Mouse (Mus musculus): ENCODE measurements around the gene Tdp1. TPM values are rescaled to one million over a fixed set of nuclear protein-coding genes. Genes with fewer than 3 reads are reported as not detected.

The Tdp1 gene
- 47.3 and 57.5 TPM in 2 replicates for polyA plus RNA-seq (2012; rRNA removed)

- TF ChIP-seq CTCF (IDR thresholded peaks at IDR 0.05; ENCODE audit: borderline replicate concordance, extremely low read depth, insufficient read depth, insufficient read length): no peak
- TF ChIP-seq POLR2A (IDR thresholded peaks at IDR 0.05; ENCODE audit: borderline replicate concordance, extremely low read depth, insufficient read depth, insufficient read length, poor library complexity, severe bottlenecking): peak; percentile 85
Observed at GRCm38 (mm10) chr12:99884269-99885261, at the start of gene Tdp1, which contains the start of gene Efcab11. Gene Tdp1 (plus strand): TSS chr12:99884517. Gene Efcab11 (minus strand): TSS chr12:99884439.

GRCm38 (mm10) chr12:99836404-99837131 lies 47.7 kb upstream of the Tdp1 start:
- TF ChIP-seq CTCF (IDR thresholded peaks at IDR 0.05; ENCODE audit: borderline replicate concordance, extremely low read depth, insufficient read depth, insufficient read length) (no peak), POLR2A (IDR thresholded peaks at IDR 0.05; ENCODE audit: borderline replicate concordance, extremely low read depth, insufficient read depth, insufficient read length, poor library complexity, severe bottlenecking) (no peak)
- peak; percentile 95 for DNase-seq (ENCODE audit: low read depth)

More at GRCm38 (mm10) chr12:99884269-99885261, at the start of gene Tdp1, which contains the start of gene Efcab11:
- DNase-seq (ENCODE audit: low read depth): peak; percentile 98

DNA sequence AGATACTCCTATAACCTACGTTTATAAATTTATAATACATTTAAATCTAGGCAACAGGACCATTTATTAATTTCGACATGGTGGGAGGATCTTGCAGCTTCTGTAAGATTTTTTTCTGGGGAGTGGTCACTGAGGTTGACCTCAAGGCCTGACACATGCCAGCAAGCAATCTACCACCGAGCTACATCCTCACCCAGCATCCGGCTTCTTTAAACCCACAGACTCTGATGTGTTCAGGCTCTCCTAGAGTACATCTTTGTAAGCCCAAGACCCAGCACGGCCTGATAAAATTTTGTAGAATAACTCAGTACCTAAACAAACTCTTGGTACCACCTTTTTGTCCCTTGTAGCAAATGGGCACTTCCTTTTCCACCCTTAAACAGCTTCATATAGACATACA lies 46.8 kb upstream of the Tdp1 start:
- no peak for DNase-seq (ENCODE audit: low read depth)
- TF ChIP-seq POLR2A (IDR thresholded peaks at IDR 0.05; ENCODE audit: borderline replicate concordance, extremely low read depth, insufficient read depth, insufficient read length, poor library complexity, severe bottlenecking): no peak
- TF ChIP-seq CTCF (IDR thresholded peaks at IDR 0.05; ENCODE audit: borderline replicate concordance, extremely low read depth, insufficient read depth, insufficient read length): no peak

GRCm38 (mm10) chr12:99838109-99838508 lies 46.2 kb upstream of the Tdp1 start:
- TF ChIP-seq POLR2A (IDR thresholded peaks at IDR 0.05; ENCODE audit: borderline replicate concordance, extremely low read depth, insufficient read depth, insufficient read length, poor library complexity, severe bottlenecking) (no peak), CTCF (IDR thresholded peaks at IDR 0.05; ENCODE audit: borderline replicate concordance, extremely low read depth, insufficient read depth, insufficient read length) (no peak)
- peak; percentile 52 for DNase-seq (ENCODE audit: low read depth)

DNA sequence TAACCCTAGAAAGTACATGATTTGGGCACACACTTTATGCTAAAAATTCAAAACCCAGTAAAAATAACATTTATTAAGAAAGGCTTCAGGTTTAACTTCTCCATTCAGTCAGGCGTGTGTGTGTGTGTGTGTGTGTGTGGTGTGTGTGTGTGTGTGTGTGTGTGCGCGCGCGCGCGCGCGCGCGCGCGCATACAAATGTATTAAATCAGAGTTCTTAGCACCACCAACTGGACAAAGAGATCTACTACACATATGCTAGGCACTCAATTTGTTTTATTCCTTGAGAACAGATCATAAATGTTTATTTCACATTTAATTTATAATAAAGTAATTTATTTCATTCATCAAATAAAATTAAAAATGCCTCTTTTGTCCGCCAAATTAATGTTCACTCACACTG lies 45.6 kb upstream of the Tdp1 start:
- TF ChIP-seq CTCF (IDR thresholded peaks at IDR 0.05; ENCODE audit: borderline replicate concordance, extremely low read depth, insufficient read depth, insufficient read length) (peak; percentile 18; the same call in 1 of the 2 replicates), POLR2A (IDR thresholded peaks at IDR 0.05; ENCODE audit: borderline replicate concordance, extremely low read depth, insufficient read depth, insufficient read length, poor library complexity, severe bottlenecking) (no peak)
- DNase-seq (ENCODE audit: low read depth): peak; percentile 59

DNA sequence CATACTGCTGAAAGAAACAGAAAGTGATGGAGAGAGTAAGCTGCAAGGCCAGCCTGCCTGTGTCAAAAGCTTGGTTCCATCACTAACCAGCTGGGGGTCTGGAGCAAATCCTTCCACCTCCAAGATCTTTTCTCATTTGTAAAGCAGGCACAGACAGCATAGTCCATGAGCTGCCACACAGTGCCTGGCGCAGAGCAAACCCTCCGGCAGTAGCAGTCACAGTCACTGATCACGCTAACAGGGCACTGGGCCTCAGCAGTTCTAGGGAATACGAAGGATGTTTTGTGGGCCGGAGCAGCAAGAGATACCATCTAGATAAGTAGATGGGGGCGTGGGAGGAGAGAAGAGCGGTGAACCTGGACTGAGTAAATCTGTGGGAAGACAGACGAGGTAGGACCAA lies 39.4 kb upstream of the Tdp1 start:
- TF ChIP-seq CTCF (IDR thresholded peaks at IDR 0.05; ENCODE audit: borderline replicate concordance, extremely low read depth, insufficient read depth, insufficient read length) (no peak), POLR2A (IDR thresholded peaks at IDR 0.05; ENCODE audit: borderline replicate concordance, extremely low read depth, insufficient read depth, insufficient read length, poor library complexity, severe bottlenecking) (no peak)
- no peak for DNase-seq (ENCODE audit: low read depth)

DNA sequence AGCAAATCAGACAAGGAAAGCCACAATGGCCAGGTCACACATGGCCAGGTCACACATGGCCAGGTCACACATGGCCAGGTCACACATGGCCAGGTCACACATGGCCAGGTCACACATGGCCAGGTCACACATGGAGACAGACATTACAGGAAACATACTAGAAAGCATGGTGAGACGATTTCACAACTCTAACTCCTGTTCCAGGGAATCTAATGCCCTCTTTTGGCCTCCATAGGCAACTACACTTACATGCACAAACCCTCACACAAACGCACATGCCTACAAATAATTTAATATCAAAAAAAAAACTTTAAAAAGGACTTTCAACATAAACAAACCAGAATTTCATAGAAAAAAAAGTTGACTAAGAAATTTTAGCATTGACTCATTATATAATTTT lies 34.3 kb upstream of the Tdp1 start:
- DNase-seq (ENCODE audit: low read depth): no peak
- TF ChIP-seq POLR2A (IDR thresholded peaks at IDR 0.05; ENCODE audit: borderline replicate concordance, extremely low read depth, insufficient read depth, insufficient read length, poor library complexity, severe bottlenecking): no peak
- no peak for TF ChIP-seq CTCF (IDR thresholded peaks at IDR 0.05; ENCODE audit: borderline replicate concordance, extremely low read depth, insufficient read depth, insufficient read length)

DNA sequence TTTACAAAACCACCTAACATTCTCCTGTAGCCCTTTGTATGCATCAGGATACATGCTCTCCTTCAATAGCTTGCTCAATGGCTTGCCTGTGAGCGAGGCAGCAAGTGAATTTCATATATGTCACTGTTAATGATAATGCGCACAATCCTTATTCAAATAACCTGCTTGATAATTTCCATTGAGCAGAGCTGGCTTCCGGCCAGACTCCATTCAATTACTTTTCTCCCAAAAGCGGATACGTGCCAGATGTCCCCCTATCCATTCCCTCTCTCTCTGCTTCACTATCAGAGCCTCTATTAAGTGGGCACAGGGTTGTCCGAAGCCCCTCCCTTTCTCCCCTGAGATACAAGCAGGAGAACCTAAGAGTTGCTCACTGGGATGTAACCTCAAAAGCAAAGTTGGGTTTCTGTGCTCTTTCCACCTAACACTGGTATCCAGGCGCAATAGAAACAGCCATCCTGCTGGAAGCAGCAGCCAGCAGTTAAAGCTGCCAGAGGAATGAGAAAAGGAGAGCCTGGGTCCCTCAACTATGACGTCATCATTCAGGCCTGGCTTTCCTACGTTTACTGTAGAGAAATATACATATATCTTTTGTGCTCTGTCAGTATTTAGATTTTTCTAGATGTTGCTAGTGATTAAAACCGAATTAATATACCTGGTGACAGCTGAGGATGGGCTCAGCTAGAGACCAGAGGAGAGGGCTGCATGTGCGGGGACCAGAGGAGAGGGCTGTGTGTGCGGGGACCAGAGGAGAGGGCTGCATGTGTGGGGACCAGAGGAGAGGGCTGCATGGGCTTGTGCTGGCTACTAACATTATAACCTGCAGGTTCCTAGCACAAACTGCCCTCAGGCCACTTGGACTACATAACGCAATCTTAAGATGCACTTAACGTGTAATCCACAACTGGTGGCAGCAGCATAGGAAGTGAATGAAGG lies 30.7 kb upstream of the Tdp1 start:
- peak; percentile 91 for DNase-seq (ENCODE audit: low read depth)
- no peak for TF ChIP-seq CTCF (IDR thresholded peaks at IDR 0.05; ENCODE audit: borderline replicate concordance, extremely low read depth, insufficient read depth, insufficient read length)
- no peak for TF ChIP-seq POLR2A (IDR thresholded peaks at IDR 0.05; ENCODE audit: borderline replicate concordance, extremely low read depth, insufficient read depth, insufficient read length, poor library complexity, severe bottlenecking)

- TF ChIP-seq CTCF (IDR thresholded peaks at IDR 0.05; ENCODE audit: borderline replicate concordance, extremely low read depth, insufficient read depth, insufficient read length) (no peak), POLR2A (IDR thresholded peaks at IDR 0.05; ENCODE audit: borderline replicate concordance, extremely low read depth, insufficient read depth, insufficient read length, poor library complexity, severe bottlenecking) (no peak)
Observed at GRCm38 (mm10) chr12:99856011-99856410, 28.3 kb upstream of the Tdp1 start.

DNA sequence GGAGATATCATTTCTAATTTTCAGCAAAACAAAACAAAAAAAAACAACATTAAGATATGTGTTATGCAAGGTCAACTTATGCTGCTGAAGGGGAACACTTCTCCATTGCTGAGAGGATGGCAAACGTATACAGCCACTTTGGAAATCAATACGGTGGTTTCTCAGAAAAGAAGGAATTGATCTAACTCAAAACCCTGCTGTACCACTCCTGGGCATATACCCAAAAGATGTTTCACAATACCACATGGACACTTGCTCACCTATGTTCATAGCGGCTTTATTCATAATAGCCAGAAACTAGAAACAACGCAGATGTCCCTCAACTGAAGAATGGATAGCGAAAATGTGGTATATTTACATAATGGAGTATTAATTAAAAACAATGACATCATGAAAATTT lies 25.7 kb upstream of the Tdp1 start:
- TF ChIP-seq POLR2A (IDR thresholded peaks at IDR 0.05; ENCODE audit: borderline replicate concordance, extremely low read depth, insufficient read depth, insufficient read length, poor library complexity, severe bottlenecking) (no peak), CTCF (IDR thresholded peaks at IDR 0.05; ENCODE audit: borderline replicate concordance, extremely low read depth, insufficient read depth, insufficient read length) (no peak)
- DNase-seq (ENCODE audit: low read depth): no peak

More at GRCm38 (mm10) chr12:99856011-99856410, 28.3 kb upstream of the Tdp1 start:
- peak; percentile 67 for DNase-seq (ENCODE audit: low read depth)

Data from brain, embryonic 14.5 days (tissue).